Mouse (Mus musculus): ENCODE results near the gene Fancf.

Fancf gene

DNA sequence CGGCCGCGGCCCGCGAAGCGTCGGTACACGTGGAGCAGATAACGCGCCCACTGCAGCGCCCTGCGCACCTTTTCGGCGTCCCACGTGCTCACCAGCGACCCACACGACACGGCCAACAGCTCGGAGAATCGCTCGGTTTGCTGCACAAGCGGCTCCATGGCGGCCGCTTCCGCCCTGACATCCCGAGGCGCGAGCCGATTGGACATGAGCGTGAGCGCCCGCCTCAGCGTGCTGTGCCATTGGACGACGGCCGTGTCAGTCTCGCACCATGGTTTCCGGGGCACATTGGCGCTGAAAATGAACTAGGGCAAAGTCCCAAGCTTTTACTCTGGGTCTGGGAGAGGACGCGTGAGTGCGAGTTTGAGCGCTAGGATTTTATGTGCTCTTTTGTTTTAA lies at the start of gene Fancf:
Fancf (minus strand) TSS at position 171 of the 396 bp plus-strand sequence.
- DNase-seq: peak; percentile 99

GRCm38 (mm10) chr7:51899066-51899465 lies 37.0 kb upstream of the Fancf start:
- DNase-seq: no peak

DNA sequence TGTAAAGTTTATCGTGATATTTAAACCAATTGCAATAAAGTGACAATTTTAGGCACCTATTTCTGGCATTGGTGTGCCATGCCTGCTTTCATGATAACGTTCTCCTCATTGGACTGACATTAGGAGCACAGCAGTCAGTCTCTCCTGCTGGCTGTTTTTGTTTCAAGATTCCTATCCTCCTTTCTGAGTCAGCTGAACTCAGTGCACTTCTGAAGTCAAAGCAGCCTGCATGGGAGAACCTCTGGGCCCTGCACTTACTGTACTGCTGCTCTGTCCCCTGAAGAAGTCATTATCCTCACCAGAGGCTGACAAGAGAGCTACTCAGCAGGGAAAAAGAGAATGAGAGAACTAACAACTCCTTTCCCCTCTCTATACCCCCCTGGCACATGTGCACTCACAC lies 32.9 kb upstream of the Fancf start:
- no peak for DNase-seq

GRCm38 (mm10) chr7:51894133-51894801 lies 32.2 kb upstream of the Fancf start:
- DNase-seq: no peak

DNA sequence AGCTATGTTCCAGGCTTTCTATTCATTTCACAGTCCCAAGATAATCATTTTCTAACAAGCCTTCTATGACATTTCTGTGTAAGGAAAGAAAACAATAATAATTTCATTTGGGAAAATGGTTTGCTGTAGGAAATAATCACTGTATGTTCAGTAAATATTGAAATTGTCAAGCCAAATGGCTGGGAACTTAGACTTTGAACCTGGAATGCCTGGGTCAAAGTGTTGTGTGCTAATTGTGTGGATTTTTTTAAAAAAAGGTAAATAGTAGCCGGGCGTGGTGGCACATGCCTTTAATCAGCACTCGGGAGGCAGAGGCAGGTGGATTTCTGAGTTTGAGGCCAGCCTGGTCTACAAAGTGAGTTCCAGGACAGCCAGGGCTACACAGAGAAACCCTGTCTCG lies 30.9 kb upstream of the Fancf start:
- no peak for DNase-seq

DNA sequence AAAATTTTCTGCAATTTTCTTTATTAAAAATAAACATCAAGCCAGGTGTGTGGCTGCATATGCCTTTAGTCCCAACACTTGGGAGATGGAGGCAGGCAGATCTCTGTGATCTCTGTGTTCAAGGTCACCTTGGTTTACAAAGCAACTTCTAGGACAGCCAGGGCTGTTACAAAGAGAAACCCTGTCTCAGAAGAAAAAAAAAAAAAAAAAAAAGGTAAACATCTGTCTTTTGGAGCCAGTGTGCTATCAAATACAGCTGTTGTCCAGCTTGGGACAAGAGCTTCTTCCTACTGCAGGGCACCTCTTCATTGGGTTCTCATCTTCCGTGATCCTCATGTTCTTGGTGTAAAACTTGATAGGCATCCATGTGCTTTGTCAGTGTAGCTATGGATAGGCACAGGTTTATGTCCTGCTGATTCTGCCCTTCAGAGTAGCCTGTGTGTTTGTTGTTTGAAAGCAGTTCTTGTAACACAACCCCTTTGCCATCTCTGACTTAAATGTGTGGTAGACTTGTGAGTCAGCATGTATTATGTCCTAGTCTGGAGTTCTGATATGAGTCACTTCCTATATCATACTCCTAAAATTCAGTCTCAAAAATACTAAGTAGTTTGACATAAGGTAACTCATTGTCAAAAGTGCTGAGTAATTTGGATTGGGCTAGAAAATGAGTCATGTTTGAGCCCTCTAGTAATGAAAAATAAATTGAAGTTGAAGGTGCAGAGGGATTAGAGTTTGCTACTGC lies 30.3 kb upstream of the Fancf start:
- DNase-seq: no peak

DNA sequence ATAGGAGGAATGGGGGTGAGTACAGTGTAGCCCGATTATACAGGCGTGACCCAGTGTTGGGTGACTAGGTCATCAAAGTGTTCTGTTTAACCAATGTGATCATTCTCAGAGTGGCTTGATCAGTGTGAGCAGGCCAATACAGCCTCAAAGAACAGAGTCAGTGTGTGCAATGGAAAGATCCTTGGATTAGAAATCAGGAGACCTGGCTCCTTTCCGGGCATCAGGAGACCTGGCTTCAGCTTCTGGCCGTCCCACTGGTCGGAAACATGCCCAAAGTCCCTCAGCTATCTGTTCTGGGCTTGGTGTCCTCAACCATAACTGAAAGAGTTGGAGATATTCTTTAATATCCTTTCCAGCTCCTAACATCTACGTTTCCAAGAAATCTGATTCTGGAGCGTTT lies 27.5 kb upstream of the Fancf start:
- DNase-seq: peak; percentile 50

DNA sequence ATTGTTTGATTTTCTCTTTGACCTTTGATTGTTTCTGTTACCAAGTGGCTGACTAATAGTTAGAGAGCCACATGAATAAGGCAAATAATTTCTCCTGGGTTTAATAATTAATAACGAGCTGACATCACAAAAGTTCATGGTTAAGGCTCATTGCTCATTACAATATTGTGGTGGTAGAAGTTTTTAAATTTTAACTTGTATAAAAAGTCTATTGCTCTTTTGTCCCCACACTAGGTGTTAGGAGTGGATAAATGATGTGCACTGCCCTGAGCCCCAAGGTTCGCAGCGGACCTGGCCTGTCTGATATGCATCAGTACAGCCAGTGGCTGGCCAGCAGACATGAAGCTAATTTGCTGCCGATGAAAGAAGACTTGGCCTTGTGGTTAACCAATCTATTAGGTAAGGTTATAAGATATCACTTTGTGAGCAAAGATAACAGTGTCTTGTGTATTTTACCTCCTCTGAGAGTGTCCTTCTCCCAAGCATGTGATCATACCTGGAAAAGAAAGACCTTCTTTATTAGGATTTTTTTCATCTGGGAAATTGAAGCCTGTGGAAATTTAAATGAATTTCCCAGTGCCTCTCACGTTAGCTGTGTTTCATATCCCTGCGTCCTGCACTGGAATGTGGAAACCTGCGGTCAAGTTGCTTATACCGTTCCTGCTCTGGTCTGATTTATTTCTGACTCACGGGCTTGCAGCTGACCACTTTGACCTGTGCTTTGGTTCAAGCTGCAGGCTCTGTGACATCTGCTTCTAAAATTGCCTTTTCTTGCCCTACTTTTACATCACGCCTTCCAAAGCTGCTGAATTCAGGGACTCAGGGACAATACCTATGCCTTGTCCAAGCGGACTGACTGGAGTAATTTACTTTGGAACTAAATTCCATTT lies 25.9 kb upstream of the Fancf start:
- DNase-seq: peak; percentile 90

GRCm38 (mm10) chr7:51885345-51885744 lies 23.3 kb upstream of the Fancf start:
- DNase-seq: no peak

GRCm38 (mm10) chr7:51880121-51880520 lies 18.1 kb upstream of the Fancf start:
- DNase-seq: no peak

DNA sequence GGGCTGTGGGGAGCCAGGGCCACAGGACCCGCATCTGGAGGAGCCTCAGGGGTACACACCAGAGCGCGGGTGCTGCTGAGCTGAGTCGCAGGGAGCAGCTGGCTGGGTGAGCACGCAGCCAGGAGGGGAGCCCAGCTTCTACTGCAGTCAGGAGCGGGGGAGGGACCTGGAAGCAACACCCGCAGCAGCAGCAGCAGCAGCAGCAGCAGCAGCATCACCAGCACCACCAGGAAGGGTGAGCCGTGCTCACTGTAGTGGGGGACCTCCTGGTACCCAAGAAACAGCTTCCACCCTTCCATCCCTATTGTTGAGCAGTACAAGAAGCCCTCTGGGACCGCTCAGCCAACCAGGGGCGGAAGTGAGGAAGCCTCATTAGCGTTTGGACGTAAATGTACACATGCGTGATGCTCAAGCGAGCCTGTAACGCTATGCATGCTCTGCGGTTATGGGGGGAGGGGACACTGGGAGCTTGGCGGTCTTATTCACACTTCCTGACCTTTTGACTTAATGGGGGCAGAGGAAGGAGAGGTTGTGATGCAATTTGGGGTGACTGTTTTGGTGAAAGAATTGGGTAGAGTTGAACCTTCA lies 17.2 kb upstream of the Fancf start:
- no peak for DNase-seq

DNA sequence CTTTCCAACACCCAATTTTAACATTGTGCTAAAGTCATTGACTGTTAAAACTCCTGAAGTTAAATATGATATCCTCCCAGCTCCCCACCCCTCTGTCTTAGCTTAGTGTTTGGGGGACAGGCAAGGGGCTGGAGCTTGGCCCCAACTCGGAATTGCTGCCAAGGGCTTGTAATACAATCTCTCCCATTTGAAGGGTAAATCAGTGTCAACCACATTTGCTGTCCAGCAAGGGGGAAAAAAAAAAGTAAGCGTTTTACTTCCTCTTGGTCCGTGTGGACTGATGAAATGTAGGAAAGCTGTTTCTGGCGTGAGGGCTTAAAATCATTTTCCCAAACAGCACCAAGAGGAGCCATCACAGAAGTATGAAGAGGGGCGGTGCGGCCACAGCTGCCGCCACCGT lies 16.7 kb upstream of the Fancf start:
- no peak for DNase-seq

- no peak for DNase-seq
These were observed 14.2 kb upstream of the Fancf start for GRCm38 (mm10) chr7:51876316-51876715.

GRCm38 (mm10) chr7:51872597-51872996 lies 10.5 kb upstream of the Fancf start:
- no peak for DNase-seq

GRCm38 (mm10) chr7:51872041-51872440 lies 10.0 kb upstream of the Fancf start:
- DNase-seq: no peak

GRCm38 (mm10) chr7:51867983-51868382 lies 5.9 kb upstream of the Fancf start:
- DNase-seq: peak; percentile 40

- DNase-seq: no peak
These were observed 3.3 kb upstream of the Fancf start for GRCm38 (mm10) chr7:51865336-51865735.

DNA sequence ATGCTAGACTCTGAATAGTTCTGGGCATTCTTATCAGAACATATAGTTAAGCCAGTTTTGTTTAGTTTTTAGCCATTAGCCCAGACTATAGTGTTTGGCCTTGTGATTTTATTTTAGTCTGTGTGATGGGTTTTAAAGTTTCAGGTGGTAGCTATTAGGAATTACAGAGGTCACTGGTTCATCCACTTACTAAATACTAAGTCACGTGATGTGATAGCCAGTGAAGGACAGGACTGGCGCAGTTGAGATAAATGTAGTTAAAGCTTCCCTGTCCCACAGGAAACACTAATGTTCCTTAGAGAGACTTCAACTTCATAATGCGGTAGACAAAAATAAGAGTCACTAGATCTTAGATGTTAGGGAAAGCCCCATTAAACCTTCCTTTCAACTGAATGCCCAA lies 775 bp upstream of the Fancf start:
- DNase-seq: no peak

GRCm38 (mm10) chr7:51861250-51862096 lies 594 bp downstream of the Fancf start, which contains the start of gene Gas2:
Gene Gas2, plus strand, starts transcription at chr7:51862015.
- peak; percentile 91 for DNase-seq

GRCm38 (mm10) chr7:51851890-51852507 lies 10.1 kb downstream of the Fancf start:
- no peak for DNase-seq

- DNase-seq: no peak
These were observed 11.2 kb downstream of the Fancf start for GRCm38 (mm10) chr7:51850877-51851276.

DNA sequence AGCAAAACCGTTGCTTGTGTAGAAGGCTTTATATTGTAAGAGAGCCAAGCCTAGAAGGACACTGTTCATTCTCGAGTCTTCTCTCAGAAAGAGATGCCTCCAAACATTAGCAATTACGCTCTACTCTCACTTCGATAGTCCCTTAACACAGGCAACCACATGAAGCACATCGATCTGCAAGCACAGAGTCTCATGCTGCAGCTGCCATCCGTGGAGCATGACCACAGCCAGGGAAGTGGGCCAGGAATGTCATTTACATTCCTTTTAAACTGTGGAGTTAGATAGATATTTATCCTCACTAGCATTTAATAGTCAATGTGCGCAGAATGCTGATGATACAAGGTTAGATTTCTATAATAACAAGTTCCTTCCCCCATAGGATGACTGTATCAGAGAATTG lies 21.6 kb downstream of the Fancf start:
- DNase-seq: no peak
